Mouse (Mus musculus) cerebellum, adult 11 months (tissue): ENCODE results near the gene Ampd2.
A peak's percentile ranks its signal among the peaks of the same experiment; 100 is the strongest.

Experiments
- DNase-seq: peaks from one replicate; pipeline ENCODE4 v3.0.0; 2022

The Ampd2 gene

DNA sequence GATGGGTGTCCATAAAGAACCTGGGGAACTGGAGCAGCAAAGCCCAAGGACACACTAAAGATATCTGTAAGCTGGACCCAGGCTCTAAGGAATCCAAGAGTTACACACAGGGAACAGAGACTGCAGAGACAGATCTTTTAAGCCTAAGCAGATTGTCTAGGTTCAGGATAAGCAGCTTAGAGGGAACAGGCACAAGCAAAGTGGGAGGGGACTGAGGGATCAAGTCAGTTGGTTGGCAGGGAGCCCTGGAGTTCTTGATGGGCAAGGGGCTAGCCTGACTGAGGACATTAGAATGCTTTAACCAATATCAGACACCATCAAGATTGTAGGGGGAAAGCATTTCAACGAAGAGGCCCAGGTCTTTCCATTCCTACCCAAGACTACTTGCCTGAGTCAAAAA, 7.7 kb upstream of the Ampd2 start:
- no peak for DNase-seq

DNA sequence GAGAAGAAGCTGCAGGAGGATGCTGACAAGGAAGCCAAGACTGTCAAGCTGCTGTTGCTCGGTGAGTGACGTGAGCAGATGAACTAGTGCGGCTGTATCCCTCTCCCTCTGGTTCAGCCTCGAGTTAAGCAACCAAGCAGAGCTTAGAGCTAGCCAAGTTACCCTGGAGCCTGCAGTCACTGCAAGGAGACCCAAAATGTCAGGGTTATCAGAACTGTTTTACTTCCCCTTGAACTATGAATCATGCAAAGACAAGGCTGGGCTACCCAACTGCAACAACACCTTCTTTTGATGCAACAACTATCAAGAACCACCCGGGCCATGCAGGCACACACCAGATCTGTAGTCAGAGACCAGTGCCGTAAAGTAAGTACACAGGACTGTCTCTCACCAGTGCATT, 6.9 kb upstream of the Ampd2 start:
- DNase-seq = no peak

DNA sequence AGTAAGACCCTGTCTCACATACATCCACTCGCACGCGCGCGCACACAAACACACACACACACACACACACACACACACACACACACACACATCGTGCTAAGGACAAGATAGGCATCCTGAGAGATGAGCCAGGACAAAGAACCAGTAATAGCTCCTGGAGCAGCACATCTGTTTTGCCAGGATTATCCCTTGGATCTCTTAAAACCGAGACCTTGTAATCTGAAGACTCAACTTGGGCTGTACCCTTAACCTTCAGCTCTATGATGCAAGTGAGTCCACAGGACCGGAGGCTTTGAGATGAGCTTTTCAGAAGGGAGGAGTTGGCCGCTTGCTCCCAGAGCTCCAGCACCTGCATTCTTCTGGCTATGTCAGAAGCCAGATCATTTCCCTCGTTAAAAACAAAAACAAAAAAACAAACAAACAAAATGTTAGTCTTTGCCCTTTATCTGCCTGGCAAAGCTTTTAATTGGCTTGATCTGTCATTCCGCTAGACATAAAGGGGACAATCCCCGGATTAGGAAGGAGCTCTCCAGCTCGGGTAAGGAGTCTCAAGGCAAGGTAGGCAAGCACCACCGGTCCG, 6.2 kb upstream of the Ampd2 start, which contains the start of gene Gnat2:
Gene Gnat2 (plus strand): TSS at position 254 of the 580 bp plus-strand sequence.
- no peak for DNase-seq

DNA sequence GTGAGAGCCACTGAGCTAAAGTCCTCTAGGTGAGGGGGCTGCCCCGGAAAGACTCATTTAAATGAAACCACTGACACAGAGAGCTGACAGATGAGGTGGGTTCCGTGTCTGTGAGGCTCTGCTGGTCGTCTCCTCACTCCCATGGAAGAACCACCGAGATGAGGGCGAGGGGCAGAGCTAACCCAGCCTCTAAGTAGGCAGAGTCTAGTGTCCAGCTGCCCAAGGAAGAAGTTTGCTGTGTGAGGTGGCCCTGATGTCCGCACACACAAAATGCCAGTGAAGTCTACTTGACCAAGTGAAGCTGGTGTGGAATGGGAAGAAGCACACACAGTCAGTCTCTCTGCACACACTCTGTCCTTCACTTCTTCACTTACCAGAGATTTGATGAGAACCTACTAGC, 5.6 kb upstream of the Ampd2 start:
- no peak for DNase-seq

DNA sequence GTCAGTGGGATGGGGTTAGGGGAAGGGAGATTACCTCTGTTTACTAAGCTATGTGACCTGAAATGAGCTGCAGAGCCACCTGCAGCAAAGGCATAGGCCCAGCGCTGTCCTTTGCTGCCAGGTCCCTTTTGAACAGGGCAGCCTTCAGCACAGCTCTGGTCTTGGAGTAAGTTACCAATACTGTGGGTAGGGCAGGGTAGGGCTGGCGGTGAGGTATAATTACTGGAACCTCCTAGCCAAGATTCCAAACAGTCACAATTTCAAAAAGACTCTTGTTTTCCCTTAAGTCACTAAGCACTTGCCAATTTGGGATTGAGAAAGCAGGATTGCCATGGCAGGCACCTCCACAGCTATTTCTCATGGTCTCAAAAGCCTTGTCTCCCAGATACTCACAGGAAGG, 4.1 kb upstream of the Ampd2 start:
- DNase-seq = no peak

DNA sequence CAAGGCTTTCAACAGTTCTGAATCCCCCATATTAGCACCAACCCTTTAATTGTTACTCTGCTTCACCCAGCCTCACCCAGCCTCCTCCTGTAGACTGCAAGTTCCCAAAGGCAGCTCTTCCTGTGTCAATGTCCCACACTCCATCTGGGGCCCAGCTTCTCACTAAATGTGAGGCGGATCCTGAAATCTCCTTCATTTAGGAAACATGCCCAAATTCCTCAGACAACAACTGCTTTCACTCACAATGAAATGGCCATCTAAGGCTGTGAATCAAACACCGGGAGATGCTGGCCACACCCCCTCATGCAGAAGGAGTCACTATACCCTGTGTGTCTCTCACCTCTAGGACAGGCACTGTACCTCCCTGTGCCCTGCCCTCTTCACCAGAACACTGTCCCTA, 3.5 kb upstream of the Ampd2 start:
- DNase-seq = no peak

DNA sequence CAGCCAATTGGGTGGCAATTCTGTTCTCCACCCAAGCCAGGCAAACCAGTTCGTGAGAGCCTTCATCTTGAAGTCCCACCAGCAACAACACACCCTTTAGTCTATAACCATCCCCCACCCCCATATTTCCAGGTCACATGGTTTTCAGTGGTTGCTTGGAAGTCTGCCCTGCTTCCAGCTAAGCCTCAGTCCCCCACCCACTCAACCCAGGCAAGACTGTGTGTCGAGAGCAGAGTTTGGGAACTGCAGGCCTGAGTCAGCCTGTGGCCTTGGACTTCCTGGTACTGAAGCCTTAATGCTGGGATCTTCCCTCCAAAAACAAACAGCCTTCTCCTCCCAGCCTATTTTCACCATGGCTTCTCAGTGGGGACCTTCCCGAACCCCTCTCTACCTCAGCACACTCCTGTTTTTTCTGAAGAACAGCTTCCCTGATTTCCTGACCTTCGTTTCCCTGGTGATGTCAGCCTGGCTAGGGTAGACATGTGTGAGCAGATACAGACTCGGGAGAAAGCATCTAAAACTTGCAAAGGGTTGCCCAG, 2.5 kb upstream of the Ampd2 start:
- DNase-seq = no peak

DNA sequence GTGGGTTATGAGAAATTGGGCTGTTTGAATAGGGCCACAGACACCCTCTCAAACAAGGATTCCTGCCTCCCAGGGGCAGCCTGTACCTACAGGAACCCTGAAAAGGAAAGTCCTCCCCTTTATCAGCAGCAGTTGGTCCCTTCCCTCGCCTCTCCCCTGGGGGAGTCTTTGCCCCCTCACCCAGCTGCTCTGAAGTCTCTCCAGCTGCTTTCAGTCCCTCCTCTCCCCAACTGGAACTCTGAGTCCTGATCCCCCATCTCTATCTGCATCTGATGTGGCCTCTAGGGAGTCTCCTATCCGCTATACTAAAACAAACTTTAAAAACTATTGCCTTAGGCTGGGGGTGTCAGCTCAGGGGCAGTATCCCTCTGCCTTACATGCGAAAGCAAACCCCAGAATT, 878 bp upstream of the Ampd2 start:
- DNase-seq = no peak

DNA sequence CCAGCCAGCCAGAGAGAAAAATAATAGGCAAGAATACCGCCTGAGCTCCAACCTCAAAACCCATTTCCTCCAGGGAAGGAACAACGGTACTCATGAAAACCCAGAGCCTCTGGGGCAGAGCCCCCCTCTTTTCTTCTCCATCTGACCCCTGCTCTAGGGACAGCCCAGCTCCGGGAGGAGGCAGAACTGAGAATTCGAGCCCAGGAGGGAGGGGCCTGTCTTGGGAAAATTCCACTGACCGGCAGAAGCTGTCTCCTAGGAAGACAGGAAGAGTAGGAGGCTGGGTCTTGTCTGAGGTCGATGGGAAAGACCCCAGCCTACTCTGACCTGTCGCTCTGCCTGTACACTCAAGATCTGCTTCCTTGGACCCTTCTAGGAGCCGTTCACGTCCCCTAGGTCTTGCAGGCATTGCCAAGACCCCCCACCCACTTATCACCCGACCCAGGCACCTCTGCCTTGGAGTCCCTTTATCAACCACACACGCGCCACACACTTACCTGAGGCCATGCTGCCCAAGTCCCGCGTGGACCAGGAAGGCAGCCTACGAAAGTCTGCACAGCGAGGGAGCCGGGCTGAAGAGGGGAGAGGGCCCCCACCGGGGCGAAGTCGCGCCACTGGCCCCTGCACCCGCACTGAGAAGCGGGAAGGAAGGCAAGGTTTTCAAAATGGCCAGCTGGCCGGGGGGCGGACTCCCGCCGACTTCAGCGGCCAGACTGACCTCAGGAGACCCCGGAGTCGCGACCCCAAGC, 556 bp downstream of the Ampd2 start:
- DNase-seq = peak; percentile 76

DNA sequence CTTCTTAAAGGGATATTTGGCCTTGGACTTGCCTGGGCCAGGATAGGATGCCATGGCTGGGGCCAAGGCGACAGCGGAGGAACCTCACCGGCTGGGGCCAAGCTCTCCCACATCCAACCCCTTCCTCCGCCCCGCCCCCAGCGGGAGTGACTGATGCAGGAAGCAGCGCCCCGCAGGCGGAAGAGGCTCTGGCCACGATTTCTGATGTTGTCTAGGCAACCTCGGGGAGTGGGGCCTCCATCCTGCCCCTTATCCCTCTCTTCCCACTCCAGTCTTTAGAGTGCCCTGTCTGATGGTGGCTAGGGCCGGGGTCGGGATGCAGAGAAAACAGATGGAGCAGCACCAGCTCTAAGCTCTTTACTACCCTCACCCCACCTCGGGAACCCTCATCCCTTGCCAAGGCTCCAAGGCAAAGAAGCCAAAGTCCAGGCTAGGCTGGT, 1.1 kb downstream of the Ampd2 start:
- DNase-seq = peak; percentile 92

DNA sequence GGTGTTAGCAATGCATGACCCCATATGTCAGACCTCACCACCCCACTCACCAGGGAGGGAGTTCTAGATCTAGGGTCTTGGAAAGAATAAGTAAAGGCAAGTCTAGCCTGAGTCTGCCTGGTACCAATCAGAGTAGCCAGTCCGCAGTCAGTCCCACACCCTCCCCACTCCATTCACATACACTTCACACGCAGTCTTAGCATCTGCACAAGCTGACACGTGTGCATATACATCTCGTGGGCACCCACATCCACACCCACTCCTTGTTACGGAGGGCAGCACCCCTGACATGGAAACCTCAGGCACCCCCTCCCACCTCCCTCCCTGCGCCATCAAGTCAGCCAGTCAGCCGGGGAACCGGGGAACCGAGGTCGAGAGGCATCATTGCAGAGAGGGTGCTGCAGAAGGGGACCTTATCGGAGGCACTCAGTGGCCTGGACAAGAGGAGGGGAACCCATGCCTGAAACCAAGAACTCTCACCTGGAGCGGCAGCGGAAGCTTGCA, 1.6 kb downstream of the Ampd2 start:
- DNase-seq = no peak

DNA sequence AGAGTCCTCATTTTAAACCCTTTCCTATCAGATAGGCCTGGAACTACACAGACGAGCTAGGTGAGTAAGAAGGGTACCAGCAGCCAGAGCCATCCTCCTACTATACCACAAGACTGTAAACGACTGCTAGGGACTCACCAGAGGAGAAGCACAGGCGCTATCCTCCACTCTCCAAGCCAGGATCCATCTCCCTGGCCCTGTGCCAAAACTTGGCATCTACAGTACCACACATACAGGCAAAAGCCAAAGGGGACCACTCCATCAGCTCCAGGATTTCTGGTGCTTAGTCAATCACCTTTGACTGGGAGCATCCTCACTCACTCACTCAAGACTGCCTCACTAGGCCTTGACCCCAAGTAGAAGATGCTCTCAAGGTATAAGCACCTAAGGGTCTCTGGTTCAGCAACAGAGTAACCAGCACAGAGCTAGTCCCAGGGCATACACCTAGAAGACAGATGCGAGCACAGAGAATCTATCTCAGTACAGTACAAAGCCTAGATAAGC, 2.5 kb downstream of the Ampd2 start:
- peak; percentile 48 for DNase-seq

DNA sequence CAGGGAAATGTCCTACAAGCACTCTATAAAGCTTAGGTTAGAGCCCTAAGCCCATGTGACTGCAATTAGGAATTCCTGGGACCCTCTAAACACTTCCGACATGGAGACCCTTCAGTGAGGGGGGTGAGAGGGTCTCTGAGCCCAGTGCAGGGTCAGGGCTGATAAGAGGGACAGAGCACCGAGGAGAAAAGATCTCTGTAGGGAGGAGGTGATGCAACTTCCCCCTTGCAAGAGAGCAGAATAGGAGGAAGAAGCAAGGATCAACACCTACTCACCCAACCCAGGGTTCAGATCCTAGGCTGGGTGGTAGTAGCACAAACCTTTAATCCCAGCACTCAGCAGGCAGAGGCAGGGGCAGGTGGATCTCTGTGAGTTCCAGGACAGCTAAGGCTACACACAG, 3.3 kb downstream of the Ampd2 start:
- DNase-seq = no peak

DNA sequence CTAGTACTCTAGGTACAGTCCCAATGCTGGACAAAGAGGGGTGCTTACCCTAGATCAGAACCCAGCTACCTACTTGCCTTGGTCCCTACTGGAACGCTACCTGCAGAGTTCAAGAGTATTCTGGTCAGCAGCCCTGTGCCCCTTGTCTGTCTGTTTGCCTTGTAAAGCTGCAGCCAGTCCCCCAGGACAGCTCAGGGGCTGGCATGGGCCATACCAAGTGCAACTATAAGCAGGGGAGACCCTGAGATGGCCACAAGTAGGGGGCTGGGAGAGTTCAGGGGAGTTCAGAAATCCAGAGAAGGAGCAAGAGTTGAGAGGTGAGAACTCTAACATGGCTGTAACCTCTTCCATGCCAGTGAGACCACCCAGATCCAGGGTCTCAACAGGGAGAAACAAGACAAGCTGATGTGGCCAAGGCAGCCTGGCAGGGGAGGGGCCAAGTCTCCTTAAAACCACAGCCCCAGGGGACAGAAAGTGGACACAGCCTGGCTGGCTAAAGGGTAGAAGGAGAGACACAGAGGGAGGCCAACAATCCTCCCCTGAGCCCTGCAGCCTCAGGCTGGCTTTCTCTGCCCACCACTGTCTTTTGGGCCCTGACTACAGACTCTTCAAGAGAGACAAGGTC, 4.1 kb downstream of the Ampd2 start:
- DNase-seq = no peak

DNA sequence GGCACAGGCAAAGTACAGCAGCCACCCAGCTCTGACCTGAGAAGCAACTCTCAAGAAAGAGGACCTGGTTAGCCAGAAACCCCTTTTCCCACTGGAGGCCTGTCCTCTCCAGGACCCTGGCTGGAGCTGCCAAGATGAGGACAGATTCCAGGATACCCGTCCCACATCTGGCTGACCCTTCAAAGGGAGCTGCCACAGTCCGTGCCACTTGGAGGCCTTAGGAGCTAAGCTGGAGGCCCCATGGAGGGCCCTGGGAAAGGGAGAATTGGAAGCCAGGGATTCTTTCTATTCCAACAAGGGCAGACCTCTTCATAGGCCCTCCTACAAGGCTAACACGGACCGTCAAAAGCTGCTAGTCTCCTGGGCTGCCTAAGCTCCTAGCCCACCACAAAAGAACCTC, 4.8 kb downstream of the Ampd2 start:
- no peak for DNase-seq

DNA sequence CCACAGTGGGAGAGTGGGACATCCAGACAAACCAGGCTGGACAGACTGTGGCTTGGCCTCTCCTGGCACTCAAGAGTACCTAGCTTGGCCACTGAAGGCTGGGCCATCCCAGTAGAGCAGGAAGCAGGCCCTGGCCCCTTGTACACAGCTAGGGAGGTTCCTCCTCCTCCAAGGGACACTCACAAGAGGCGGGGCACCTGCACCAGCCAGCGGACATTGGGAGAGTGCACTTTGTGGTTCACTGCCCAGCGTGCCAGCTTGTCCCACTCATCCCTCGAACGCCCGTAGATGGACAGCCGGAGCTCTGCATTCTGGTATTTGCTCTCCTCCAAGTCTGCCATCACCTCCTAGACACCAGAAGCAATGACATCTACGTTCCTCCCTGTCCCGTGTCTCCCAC, 9.6 kb downstream of the Ampd2 start:
- no peak for DNase-seq

DNA sequence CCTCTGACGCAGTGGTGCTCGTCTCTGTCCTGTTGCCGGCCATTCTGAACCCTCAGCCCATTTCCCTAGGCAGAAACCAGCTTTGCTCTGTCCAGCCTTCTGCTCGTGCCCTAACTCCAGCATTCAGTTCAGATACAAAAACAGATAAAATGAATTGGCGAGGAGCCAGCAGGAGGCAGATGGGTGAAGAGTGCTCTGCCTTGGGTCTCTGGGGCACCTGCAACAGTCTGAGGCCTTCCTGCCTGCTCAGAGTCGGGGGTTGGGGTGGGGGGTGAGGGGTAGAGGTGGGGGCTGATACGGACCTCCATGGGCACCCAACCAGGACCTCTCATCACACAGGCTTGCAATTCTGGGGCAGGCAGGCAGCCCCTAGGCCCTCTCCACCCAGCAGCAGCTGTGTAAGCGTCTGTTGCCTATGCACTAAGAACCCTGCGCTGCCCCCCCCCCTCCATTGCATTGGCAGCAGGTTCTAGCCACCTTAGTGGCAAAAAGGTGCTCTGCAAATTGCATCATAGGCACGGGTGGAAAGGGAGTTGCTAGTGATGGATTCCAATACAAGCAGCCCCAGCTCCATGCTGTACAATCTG, 13.4 kb downstream of the Ampd2 start:
- no peak for DNase-seq

DNA sequence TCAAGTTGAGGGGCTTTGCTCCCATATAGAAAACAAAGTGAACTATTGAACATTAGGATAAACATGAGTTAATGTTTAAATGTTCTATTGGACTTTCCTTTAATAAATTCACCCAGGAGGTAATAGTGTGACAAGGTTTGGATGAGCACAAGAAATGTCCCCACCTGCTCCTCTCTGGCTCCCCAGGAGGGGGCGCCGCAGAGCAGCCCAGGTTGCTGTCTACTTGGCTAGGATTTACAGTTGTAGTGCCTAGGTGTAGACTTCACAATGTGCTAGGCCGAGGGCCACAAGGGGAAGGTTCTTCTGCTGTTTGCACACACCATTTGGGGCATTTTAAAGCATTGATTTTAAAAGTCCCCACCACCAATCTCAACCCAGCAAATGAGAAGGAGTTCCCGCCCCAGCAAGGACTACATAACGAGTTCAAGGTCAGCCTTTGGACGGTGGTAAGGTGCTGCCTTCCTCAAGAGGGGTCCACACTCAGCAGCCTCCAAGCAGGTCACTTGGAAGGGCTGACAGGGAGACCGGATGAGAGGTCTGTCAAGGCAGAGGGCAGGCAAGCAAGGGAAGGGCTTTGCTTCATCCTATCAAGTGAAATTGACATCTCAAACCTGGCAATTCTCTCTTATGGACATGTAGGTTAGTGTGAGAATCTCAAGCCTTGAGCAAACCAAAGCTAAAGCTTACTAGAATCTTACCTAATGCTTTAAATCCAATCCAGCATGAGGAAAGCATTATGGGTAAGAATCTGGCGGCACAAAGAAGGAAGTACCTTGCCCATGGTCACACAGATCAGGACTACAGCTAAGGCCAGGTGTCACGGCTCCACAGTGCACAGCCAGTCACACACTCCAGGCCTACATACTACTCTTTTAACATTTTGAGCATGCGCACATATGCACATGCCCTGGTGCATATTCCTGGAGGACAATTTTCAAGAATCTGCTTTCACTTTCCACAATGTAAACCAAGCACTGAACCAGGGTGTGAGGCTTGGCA, 15.9 kb downstream of the Ampd2 start:
- peak; percentile 58 for DNase-seq

DNA sequence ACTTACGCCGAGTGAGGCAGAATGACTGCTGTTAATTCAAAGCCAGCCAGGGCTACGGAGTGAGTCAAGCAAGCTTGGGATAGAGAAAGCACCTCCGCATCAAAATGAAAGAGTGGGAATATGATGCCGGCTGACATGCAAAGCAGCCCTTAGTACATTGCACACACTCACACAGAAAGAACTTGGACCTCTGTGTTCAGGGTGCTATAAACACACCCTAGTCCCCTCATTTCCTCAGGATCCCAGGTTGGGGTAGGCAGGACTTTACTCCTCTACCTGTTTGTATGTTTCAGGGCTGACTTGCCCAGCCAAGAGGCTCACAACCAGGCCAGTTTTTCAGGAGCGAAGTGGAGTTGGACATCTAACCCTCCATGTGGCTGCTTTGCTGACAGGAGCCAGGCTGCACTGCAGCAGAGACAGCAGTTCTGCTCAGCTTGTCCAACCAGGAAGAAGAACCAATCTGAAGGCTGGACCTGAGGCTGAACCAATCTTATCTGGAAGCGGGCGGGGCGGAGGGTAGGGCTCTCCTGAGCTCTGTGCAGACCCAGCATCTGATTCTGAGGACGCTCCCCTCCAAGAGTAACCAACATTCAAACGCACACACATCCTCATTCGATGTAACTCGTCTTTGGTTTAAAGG, 17.1 kb downstream of the Ampd2 start:
- no peak for DNase-seq

DNA sequence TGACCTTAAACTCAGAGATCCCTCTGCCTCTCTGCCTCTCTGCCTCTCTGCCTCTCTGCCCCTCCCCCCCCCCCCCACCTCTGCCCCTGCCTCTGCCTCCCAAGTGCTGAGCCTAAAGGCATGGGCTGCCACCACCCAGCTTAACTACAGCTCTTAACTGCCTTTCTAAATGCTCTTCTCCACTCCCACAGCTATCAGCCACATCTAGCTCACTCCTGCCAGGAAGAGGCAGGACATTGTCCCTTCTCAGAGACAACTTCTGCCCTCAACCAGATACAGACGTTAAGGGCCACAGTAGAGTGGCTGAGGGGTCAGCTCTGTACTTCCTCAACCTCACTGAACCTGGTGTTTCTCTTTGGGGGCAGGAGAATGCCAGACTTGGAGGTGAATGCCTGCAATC, 17.6 kb downstream of the Ampd2 start:
- DNase-seq = no peak

DNA sequence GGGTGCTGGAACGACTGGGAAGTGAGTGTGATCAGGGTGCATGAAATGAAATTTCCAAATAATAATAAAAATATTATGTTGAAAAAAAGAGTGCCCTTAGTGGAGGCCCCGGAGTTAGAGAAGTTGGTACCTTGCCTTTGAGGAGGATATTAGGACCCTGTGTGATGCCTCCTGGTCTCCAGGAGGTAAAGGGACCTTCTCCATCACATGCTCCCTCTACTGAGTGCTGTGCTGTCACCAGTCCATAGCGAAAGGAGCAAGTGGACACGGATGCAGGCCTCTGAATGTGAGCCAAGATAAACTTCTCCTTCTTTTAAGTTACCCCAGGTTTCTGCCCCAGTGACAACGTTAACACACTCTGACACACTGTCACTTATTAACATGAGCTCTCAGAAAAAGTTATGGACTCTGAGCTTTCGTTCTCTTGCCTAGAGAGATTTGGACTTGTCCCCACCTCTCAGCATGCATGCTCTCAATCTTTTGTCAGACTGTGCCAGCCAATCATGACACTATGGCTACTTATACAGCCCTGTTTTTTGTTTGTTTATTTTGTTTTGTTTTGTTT, 19.0 kb downstream of the Ampd2 start:
- DNase-seq = no peak
